Mouse (Mus musculus): ENCODE results near the gene Npat.

The Npat gene

GRCm38 (mm10) chr9:53536558-53537320 lies at the start of gene Npat, which contains the start of gene Atm:
Gene Npat (plus strand): TSS chr9:53537047.
Gene Atm (minus strand): TSS chr9:53536740.
- DNase-seq (ENCODE audit: extremely low read depth, low read depth): peak; percentile 97

- DNase-seq (ENCODE audit: extremely low read depth, low read depth): no peak
Measured at GRCm38 (mm10) chr9:53508053-53508452, 28.8 kb upstream of the Npat start.

- no peak for DNase-seq (ENCODE audit: extremely low read depth, low read depth)
Measured at GRCm38 (mm10) chr9:53514091-53514490, 22.8 kb upstream of the Npat start.

DNA sequence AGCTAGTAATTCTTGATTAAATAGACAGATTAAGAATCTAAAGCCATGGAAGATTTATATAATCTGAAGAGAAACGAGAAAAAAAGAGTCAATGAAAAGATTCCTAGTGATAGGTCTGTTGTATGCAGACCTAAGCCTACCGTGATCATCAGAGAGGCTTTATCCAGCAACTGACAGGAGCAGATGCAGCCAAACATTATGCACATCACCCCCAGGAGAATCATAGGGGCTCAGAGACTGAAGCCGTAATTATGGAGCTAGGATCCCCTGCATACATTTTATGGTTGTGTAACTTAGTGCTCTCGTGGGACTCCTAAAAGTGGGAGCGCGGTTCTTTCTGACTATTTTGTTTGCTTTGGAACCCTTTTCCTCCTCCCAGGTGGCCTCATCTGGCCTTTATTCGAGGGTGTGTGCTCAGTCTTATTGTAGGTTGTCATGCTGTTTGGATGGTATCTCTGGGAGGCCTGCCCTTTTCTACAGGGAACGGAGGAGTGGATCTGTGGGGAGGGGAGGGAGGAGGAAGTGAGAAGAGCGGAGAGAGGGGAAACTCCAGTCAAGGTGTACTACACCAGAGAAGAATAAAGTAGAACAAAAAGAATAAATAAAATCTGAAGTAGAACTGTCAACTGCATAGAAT lies 19.4 kb upstream of the Npat start:
- no peak for DNase-seq (ENCODE audit: extremely low read depth, low read depth)

DNA sequence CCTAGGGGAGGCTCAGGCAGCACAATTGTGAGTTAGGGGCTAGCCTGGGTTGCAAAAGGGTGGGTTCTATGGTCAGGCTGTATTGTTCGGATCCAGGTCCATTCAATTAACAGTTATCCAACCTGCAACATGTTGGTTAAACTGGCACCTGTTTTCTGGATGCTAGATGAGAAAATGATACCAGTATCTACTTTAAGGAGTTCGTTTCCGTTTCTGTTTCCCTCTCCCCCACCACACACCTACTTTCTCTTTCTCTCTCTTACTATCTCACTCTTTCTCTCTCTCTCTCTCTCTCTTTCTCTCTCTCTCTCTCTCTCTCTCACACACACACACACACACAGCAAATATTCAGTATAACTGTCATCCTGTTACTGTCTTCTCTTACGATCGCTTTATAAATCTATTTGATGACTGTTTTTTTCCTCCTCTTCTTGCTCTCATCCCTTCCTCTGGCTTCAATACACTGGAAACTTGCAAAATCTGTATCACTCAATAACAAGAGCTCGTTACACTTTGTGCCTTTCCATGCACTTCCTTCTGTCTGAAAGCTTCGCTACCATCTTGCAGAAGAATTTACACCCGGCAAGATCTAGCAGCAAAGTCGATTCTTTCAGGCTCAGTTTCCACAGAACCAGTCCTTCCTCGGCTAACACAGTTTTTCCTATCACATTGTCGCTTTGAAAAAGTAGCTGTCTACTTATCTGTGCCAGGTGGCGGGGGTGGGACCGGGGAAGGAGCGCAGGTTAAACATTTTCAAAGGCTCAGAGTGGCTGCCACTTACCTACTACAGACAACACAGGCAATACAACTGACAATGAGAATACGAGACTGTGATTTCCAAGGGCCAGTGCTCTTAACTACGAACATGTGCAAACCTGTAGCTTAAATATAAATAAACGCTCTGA lies 1.2 kb upstream of the Npat start:
- peak; percentile 20 for DNase-seq (ENCODE audit: extremely low read depth, low read depth)

DNA sequence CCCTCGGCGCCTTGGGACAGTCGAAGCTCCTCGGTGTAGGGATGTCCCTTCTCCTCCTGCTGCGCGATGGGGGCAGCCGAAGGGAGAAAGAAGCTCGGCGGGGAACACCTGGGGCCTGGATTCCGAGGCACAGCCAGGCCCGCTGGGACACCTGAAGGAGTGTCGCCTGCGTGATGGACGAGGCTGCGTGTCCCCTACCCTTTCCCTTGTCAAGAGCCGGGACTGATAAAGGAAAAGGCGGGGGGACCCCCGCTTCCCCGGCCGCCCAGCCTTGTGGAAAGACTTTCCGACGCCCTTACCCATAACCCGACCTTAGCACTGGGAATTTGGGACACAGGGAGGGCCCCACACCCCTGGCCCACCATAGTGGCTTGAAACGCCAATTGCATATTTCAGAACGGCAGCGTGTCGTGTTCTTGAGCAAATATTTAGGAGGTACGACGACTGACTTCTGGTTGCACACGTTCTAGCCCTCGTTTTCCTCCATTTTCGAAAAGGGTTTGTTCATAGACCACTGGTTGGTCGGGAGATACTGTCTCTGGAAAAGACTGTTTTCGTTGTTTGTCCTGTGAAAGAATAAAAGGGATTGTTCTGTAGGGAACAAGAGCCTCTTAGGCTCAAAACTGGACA lies 604 bp downstream of the Npat start:
- DNase-seq (ENCODE audit: extremely low read depth, low read depth): peak; percentile 17

GRCm38 (mm10) chr9:53570662-53571061 lies 33.8 kb downstream of the Npat start:
- no peak for DNase-seq (ENCODE audit: extremely low read depth, low read depth)

DNA sequence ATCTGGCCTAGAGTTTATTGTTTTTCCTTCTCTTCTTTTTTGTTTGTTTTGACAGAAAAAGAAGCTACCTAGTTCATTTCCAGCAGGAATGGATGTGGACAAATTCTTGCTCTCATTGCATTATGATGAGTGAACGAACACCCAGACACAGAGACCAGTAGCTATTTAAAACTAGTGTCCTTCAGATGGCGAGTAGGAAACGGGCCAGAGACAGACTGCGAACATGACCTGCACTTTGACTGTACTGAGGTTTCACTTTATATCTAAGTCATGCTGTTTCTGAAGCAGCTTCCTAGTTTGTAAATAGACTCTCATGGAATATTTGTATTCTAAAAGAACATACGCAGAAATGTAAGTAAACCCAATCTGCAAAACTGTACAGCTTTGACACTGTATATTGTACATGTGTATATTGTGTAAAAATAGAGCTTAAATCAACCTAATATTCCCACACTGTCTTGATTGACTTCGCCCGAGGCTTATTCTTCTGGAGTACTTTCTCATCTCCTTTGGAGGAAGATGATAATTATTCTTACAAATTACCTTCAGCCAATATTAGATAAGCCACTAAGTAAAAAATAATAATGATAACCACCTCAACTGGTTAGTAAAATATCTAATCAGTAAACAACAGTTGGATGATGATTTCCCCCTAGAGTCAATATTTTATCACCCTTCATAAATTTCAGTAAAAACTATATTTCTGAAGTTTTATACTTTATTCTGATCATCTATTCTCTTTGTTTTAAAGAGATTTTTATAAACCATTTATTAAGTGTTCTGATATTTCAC lies 35.9 kb downstream of the Npat start:
- no peak for DNase-seq (ENCODE audit: extremely low read depth, low read depth)

DNA sequence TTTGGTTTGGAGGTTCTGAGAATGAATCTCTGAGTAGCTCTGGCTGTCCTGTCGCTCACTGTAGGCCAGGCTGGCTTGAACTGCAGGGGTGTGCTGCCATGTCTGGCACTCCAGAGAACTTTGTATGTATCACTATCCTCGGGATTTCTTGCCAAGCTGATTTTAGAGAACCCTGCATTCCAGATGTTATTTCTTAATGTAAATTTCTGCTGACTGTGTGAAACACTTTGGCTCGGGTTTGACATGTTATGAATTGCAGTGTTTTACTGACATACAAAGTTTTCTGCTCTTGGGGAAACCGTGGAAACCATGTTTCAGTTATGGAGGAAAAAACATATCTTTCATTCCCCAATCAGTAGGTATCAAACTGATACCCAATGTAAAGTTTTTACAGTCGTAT lies 38.9 kb downstream of the Npat start:
- no peak for DNase-seq (ENCODE audit: extremely low read depth, low read depth)

- DNase-seq (ENCODE audit: extremely low read depth, low read depth): no peak
Measured at GRCm38 (mm10) chr9:53581870-53582269, 45.0 kb downstream of the Npat start.

- DNase-seq (ENCODE audit: extremely low read depth, low read depth): peak; percentile 45
Measured at GRCm38 (mm10) chr9:53594764-53595163, 57.9 kb downstream of the Npat start.

- DNase-seq (ENCODE audit: extremely low read depth, low read depth): no peak
Measured at GRCm38 (mm10) chr9:53596971-53597600, 60.2 kb downstream of the Npat start.

- DNase-seq (ENCODE audit: extremely low read depth, low read depth): no peak
Measured at GRCm38 (mm10) chr9:53598631-53599030, 61.8 kb downstream of the Npat start.

DNA sequence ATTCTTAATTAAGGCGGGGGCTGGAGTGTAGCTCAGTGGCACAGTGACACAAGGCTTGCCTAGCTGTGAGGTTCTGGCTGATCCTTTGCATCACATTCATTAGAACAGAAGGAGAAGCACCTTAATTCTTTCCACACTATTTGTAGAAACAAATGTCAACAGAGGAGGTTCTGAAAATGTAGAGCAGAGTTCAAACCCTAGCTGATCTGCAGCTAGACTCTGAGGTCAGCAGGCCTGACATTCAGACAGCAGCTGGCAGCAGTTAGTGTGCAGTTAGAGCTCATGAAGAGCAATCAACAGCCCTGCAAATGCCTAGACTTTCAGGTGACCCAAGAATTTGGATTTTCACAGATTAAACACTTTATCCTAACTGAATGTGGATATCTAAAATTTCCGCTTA lies 64.7 kb downstream of the Npat start:
- DNase-seq (ENCODE audit: extremely low read depth, low read depth): no peak

GRCm38 (mm10) chr9:53603384-53603783 lies 66.5 kb downstream of the Npat start:
- DNase-seq (ENCODE audit: extremely low read depth, low read depth): peak; percentile 83

- no peak for DNase-seq (ENCODE audit: extremely low read depth, low read depth)
Measured at GRCm38 (mm10) chr9:53603849-53604248, 67.0 kb downstream of the Npat start.

DNA sequence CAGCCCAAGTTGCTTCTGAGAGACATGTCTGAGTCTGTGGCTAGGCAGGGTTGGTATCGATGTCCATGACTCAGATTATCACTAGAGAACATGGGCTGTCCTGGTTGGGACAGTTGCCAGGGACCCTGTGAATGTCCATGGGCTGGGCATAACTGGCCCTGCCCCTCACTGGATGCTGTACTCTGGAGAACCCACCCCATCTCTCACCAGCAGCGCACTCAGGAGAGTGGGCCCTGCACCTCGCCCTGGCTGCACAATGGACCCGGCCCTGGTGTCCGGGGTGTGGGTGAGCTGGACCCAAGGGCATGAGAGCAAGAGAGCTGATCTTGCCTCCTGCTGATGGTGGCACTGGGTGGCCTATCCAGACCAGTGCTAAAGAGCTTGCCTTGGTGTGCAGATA lies 68.1 kb downstream of the Npat start:
- no peak for DNase-seq (ENCODE audit: extremely low read depth, low read depth)

DNA sequence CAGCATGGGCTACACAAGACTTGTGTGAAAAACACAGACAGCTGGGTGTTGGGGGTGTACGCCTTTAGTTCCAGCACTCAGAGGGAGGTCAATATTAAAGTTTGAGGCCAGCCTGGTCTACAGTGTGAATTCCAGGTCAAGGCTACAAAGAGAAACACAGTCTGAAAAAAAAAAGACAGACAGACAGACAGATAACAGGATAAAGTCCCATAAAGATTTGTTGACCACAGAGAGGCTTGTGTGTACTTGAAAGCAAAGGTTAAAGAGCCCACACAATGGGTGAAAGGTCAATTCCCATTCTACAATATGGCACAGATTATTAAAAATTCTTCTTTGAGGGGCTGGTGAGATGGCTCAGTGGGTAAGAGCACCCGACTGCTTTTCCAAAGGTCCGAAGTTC lies 70.3 kb downstream of the Npat start:
- DNase-seq (ENCODE audit: extremely low read depth, low read depth): no peak

- no peak for DNase-seq (ENCODE audit: extremely low read depth, low read depth)
Measured at GRCm38 (mm10) chr9:53607816-53608215, 71.0 kb downstream of the Npat start.

- no peak for DNase-seq (ENCODE audit: extremely low read depth, low read depth)
Measured at GRCm38 (mm10) chr9:53609306-53609967, 72.6 kb downstream of the Npat start.
